Mouse (Mus musculus) mesoderm, embryonic 11.5 days (tissue): Measurements from ENCODE around the gene 9430015G10Rik.

Experiments used
- DNase-seq: peaks from one replicate; pipeline ENCODE4 v3.0.0-alpha.2; 2012; ENCODE audit warnings: low read depth, low spot score

9430015G10Rik gene

DNA sequence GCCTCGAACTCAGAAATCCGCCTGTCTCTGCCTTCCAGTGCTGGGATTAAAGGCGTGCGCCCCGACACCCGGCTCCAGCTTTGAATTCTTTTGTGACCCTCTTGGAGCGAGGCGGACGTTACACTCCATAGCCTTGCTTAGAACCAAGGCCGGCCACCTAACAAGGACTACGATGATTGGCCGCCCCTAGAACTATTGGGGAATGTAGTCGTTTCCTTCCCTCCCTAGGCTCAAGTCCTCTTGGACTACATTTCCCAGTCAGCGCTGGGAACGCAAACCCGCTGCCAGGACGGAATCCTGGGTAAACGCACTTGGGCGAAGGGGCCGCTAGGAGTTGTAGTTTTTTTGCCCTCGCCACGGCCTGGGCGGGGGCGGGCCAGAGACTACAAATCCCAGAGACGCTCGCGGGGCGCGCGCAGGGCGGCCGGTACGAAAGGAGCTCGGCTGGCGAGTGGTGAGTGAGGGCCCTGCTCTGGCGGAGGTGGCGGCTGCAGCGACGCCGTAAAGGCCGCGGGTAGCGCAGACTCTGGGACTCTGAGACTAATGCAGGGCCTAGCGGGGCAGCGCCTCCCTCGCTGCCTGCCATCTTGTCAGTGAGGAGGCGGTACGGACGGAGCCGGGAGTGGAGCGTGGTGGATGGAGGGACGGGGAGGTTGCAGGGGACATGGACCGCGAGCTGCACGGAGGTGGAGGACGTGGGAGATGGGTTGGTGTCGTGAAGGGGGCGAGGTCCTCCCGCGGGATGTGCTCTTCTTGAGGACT is at the start of gene 9430015G10Rik:
TSS of gene 9430015G10Rik (plus strand) at position 413 of the 762 bp plus-strand sequence.
- DNase-seq: peak; percentile 99

DNA sequence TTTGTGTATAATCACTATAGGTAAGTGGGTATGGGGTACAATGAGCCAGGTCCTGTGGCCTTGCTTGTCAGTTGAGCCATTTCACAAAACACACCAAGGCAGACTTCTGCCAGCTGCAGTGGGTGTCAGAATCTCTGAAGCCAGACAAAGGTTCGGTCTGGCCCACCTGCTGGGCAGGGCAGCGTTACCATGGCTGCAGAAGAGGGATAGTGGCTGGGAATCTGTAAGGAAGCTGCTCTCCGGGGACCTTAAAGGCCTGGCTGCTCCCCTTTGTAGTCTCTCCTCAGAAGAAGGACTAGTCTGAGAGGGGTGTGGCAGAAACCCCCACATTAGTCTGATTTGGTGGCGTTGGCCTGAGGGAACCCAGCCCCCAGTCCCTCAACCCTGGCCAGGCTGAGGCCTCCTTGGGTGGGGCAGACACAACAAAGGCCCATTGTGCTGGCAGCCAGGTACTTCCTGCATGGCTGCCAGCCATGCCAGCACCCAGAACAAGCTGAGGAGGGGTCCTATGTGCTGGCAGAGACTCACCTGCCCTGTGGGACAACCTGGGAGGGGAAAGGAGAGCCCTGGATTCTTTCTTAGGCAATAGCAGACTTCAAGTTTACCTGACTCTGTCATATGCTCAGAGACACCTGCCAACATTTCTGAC is 45.8 kb upstream of the 9430015G10Rik start:
- DNase-seq: no peak

DNA sequence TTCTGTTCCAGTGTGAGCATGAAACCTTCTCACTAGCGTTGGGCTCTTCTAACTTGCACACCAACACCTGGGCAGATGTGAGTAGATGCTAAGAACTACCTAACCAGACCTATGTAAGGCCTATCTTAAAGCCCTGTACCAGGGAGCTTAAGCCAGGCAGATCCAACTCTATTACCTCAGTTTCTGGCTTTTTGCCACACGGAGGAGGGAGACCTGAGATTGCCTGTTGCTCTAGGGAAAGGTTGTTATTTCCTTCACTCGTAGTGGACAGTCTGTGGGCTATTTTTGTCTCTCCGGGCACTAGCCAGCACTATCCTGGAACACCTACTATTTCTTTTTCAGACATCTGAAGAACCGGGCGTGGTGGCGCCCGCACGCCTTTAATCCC is 45.3 kb upstream of the 9430015G10Rik start:
- DNase-seq: no peak

DNA sequence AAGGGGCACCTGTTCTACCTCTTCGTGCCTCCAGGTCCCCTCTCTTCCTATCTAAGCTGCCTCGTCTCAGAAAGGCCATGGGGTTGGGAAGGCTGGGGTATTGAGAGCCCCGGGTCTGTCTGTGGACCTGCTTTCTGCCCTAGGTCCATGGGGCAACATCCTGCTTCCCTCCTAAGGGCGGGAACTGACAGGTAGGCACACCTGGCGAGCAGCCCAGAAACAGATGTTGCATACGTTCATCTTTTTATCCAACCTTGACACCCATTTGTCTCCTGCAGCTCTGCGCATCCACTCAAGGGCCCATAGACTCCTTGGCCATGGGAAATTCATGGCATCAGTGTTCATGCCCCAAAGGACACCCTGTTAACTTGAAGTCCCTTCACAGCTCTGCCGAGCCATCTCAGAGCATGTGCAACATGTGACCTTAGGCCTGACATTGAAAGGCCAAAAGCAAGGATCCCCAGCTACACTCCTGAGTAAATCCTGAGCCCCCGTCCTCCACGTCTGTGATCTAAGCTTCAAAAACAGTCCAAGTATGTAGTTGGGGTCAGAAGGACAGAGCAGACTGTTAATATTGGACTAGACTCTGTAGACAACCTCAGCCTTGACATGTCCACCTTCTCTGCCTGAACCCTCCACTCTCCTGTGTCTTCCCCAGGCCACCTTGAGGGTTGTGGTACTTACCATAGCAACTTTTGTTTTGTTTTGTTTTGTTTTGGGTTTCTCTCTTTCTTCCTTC is 44.5 kb upstream of the 9430015G10Rik start:
- DNase-seq: no peak

DNA sequence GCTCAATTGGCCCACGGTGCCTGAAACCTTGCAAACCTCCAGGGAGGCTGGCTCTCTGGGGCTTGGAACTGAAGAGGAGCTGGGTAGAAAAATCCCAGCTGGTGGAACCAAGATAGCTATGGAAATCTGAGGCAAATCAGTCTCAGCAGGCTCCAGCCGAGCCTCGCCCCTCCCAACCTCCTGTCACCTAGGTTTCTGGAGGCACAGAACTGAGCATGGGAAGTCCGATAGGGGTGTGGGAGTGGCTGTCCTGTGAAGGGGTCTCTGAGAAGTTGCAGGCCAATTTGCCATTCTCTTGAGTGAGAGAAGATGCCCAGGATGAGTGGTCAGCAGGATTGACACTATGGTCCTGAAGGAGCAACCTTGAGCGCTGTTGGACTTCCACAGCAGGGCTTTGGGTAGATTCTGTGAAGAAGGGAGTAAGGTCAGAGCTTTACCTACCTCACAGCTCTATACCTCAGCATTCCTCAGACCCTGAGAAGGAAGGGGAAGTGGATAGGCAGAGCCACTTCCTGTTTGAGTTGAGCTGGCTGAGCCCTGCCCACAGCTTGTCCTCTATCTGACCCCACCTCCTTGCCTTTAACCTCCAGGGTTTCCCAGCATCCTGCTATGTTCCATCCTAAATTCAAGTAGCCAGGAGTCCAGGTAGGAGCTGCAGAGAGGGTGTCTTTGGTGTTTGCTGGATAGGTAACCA is 42.4 kb upstream of the 9430015G10Rik start:
- DNase-seq: no peak

DNA sequence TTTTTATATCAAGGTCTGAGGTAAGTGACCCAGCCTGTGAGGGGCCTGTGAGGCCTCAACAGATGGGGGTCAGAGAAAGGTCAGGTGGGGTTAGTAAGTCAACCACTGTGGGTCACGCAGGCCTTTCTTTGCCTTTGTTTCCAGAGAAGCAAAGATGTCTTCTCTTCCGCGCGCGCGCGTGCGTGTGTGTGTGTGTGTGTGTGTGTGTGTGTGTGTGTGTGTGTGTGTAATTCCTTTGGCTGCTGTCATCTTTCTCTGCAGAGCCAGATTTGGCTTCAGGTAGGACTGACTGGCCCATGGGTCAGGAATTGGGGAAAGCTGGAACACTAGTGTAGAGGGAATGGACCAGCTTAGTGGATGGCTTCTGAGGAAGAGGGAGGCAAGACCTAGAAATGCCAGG is 40.1 kb upstream of the 9430015G10Rik start:
- DNase-seq: no peak

DNA sequence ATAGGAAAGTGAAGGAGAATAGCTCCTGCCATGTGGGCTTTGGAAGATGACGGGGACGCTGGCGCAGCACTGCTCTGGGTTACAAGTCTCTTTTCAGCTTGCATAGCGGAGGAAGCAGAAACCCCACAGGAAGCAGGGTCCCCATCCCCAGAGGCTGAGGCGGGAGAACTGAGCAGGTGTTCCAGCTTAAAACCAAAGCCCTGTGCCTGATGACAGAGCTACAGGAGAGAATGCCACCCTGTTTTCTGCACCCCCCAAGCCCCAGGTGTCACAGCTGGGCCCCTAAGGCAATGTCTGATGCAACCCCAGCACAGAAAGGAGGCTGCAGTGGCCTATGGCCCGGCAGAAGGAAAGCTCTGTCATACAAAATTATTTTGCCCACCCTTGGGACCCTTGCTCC is 39.5 kb upstream of the 9430015G10Rik start:
- no peak for DNase-seq

DNA sequence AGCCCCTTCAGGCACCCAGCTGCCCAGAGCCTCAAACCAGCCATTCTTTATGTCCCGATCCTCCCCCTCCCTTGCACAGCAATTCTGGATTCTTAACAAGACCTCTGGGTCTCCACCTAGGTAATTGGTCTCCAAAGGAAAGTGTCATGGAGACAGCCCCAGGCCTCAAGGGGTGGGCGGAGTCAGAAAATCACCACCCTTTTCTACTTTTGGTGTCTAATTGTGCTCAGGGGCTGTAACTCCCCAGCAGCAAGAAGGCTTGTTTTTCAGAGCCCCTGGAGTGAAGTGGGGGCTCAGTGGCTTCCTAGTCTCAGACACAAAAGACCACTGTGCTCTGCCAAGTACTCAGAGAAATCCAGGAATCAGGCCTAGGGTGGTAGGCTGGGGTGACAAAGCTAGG is 39.1 kb upstream of the 9430015G10Rik start:
- DNase-seq: no peak

DNA sequence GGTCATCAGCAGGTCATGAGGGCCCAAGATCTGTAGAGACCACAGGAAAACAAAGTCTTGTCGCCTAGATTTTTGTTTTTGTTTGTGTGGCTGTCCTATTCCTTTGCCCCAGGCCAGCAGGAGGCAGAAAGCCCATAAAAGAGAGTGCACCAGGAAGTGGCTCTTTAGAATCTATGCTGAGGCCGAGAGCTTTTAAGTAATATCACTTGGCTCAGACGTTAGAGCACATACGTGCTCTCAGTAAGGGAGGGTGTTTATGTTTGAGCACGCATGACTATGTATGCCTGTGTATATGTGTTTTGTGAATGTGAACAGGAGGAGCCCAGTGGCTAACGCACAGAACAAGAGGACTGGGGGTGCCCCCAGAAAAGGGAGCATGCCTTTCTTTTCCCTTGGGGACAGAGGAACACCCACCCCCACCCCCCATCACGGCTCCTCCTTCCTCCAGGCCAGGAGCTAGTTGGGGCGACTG is 32.8 kb upstream of the 9430015G10Rik start:
- DNase-seq: no peak

DNA sequence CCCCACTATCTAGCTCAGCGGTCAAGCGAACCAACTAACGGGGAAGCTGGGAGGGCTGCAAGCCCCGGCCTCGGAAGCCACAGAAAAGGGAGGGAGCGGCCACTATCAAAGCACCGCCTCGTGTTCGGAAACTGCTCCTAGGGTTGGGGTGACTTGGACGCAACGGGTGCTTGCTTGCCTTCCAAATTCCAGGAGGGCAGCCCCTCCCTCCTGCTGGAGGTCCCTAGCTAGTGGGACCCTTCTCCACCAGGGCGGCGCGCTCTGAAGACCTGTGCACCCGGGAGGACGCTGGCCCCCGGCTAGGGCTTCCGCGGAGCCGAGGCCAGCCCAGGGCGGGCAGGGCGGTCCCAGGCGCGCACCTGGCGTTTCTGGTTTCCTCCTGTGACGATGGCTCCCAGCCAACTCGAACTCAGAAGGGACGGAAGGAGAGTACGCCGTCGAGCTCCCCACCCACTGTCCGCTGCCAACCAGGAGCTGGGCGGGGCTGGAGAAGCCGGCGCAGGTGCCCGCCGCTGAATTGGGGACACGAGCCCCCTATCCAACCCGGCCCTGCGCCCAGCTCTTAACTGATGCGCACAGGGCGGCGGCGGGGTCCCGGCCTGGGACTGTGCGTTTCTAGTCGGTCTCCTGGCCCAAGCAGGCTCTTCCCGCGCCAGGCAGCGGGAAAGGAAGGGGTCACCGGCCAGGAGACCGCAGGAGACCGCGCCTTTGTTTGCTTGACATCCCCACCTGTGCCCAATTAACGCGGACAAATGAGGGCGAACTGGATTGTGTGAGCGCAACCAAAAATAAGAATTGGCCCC is 32.1 kb upstream of the 9430015G10Rik start:
- DNase-seq: peak; percentile 44

DNA sequence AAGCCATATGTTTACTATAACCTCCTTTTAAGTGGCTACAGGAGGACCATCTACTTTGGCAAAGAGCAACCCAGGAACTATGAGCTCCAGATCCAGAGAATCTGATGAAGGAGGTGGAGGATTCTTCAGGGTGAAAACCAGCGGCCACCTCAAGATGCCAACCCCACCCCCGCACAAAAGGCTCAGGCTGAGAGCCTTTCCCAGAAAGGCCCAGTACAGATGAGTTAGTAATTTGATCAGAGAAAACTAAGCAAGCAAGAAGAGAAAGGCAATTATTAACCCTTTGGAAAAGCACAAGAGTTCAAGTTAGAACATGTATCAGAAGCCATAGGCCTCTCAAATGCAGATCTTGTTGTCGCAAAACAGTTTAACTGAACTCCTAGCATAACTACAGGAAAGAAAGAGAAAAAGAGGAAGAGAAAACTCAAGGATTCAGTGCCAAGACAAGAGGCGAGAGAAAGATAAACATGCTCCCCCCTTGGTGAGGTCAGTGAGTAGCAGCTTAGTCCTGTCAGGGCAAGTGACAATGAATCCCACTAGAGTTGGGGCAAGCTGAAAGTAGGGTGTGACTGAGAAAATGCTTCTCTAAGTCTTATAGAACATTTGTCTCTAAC is 27.1 kb upstream of the 9430015G10Rik start:
- DNase-seq: no peak

DNA sequence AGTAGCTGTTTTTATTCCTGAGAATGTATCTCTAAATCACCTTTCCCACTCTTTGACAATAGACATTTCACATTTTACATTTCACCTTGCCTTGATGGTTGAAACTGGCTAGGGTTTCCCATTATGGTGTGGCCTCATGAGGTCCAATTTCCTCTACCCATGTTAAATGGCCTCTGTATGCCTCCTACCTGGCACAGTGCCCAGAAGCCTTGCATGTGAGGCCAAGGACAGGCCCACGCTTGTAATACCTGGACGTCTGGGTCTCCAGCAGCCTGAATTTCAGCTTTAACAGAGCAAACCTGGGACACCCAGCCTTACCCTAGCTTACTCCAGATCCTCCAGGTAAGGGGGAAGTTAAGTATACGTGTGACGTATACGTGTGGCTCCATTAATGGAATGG is 26.4 kb upstream of the 9430015G10Rik start:
- DNase-seq: no peak

DNA sequence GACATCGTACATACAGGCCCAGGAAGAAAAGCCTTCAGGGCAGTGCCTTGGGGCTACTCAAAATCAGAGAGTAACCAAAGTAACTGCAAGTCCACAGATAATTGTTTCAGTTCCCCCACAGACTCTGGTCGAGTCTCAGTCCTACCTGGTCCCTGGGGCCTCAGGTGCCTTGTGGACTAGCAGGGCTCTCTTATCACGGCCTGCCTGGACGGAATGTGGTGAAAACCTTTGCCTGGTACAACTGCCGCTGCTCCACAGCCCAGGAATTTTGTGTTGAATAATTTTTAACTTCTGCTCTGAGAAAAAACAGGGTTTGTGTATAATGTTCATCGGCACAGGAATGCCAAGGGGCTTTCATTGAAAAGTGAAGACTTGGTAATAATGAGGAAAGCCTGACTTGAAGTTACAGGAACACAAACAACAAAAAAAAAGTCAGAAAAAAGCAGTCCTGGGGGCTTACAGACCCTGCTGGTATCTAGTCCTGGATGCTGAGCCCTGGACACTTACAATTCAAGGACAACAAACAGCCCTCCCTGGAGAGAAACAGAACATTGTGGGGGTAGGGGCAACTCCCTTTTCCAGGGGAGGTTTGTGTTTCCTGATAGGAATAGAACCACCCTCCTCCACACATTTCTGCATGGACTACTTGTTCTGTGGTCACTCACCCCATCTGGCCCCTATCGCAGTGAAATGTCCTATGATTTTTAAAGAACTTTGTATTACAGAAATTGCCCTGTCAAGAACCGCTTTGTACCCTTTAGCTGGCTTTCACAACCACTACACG is 25.5 kb upstream of the 9430015G10Rik start:
- no peak for DNase-seq

DNA sequence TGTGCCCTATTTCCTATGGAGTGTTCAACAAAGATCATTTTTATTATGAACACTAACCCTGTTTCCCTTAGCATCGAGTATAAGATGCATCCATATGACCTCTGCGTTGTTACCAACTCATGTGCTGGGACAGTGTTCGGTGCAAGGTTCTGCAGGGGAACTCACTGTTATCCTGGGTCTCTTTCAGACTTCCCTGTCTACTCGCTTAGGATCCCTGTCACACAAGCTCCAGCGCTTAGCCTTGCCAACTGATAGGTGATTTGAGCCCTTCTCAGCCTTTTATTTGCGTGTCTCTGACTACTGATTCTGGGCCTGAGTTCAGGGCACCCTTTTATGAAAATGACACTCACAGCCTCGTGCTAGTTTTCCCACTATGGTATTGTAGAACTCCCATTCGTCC is 24.5 kb upstream of the 9430015G10Rik start:
- no peak for DNase-seq

DNA sequence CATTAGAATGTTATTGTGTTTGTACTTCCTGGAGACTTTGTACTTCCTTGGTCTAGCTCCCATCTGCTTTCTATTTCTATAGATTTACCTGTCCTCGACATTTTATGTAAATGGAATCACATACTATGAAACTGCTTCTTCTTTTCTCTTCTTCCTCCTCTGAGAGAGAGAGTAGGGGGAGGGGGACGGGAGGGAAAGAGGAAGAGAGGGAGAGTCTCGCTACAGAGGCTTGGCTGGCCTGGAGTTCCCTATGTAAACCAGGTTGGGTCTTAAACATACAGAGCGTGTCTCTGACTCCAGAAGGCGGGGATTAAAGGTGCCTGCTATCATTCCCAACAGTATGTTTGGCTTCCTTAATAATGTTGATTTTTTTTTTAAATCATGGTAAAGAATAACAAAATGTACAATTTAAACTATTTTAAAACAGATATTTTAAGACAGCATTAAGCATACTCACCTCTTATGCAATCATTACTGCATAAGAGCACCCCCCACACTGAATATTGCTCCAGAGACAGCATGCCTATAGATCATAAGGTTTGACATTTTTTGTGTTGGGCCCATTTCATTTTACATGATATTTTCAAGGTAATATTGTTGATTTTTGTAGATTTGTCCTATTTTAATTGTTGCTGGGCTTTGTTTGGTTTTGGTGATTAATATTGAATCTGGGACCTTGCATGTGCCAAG is 22.2 kb upstream of the 9430015G10Rik start:
- no peak for DNase-seq

DNA sequence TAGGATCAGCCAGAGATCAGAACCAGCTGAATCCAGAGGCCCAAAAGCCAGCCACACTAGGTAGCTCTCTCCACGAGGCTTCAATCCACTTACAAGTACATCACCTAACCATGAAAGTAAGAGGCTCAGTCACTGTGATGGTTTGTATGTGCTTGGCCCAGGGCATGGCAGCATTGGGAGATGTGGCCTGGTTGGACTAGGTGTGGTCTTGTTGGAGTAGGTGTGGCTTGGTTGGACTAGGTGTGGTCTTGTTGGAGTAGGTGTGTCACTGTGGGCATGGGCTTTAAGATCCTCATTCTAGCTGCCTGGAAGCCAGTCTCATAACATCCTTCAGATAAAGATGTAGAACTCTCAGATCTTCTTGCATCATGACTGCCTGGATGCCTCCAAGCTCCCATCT is 18.5 kb upstream of the 9430015G10Rik start:
- no peak for DNase-seq

DNA sequence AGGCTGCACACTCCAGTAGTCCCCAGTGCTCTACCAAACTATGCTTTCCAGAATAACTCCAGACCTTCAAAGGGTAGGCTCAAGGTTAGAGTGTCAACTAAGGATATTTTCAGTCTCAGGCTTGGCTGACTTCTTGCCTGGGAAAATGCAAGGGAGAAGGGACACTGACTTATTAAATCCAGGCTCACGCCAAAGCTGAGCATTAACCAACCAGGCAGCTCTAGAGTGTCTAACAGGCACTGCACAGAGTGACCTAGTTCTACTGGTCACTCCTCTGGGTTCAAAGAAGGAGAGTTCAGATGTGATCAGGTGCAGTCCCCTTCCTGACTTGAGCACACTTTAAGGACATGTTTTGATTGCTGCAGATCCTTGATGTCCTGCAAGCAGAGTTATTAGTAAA is 17.0 kb upstream of the 9430015G10Rik start:
- no peak for DNase-seq

DNA sequence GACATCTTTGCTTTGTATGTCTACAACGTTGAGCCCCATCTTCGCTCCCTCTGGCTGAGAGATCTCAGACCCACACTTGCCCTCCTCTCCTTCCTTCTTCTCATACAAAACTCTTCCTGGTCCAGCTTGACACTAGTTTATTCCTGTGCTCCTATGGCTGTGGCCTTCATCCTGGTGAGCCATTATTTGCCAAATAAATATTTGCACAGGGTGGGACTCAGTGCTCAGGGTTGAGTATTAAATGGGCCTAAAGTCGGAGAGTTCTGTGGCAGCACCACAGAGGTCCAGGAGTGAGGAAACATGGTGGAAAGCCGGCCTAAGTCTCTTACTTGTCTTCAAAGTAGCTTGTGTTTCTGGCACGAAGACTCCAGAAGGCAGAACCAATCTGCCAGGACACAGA is 16.0 kb upstream of the 9430015G10Rik start:
- DNase-seq: no peak

DNA sequence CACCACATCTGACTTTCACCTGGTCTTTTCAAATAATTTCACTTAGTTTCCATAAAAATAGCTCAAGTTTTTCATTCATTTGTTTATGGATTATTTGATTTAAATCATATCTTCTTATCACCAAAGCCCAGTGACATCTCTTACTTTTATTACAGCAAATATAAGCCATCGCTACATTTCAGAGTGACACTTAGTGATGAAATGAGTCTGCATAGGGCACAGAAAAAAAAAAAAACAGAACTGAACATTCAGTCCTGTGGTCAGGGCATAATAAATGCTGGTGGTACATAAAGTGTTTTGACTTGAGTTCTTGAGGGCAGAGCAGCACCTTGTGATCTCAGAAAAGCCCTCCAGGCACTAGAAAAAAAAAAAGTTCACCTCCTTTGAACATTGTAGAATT is 13.6 kb upstream of the 9430015G10Rik start:
- no peak for DNase-seq
